Mouse (Mus musculus): ENCODE measurements around the gene Htr3a. TPM values are rescaled to one million over a fixed set of nuclear protein-coding genes. Genes with fewer than 3 reads are reported as not detected.

Gene Htr3a
- polyA plus RNA-seq, 1 experiment from 2014 or later: 5.1 TPM

- Histone ChIP-seq H3K4me1 (ENCODE audit: control insufficient read depth, insufficient read depth, low read length) (no peaks in the 10 kb centered on the region), H3K9ac (ENCODE audit: low read depth, low read length) (no peak overlapping the region), H3K9me3 (ENCODE audit: control insufficient read depth, low read length) (no peaks in the 10 kb centered on the region), H3K4me3 (ENCODE audit: low read length) (no peak overlapping the region), H3K27ac (ENCODE audit: low read length) (no peak overlapping the region), H3K4me2 (ENCODE audit: low read depth, low read length) (no peak overlapping the region), H3K36me3 (ENCODE audit: control insufficient read depth, insufficient read depth, low read length) (no peaks in the 10 kb centered on the region), H3K27me3 (replicated peaks; ENCODE audit: control insufficient read depth, insufficient read depth, low read length) (no peaks in the 10 kb centered on the region)
- no peak for ATAC-seq
- WGBS: 32% methylated on average over 18 of the region's 18 CpGs
Observed at GRCm38 (mm10) chr9:48895819-48896536, 14.9 kb downstream of the Htr3a start.

- 66% methylated on average over 6 of the region's 6 CpGs for WGBS
- H3K9me3 ChIP-seq (ENCODE audit: control insufficient read depth, low read length): no peaks in the 10 kb centered on the region
- no peak overlapping the region for H3K9ac ChIP-seq (ENCODE audit: low read depth, low read length)
- H3K27me3 ChIP-seq (replicated peaks; ENCODE audit: control insufficient read depth, insufficient read depth, low read length): no peaks in the 10 kb centered on the region
- no peak overlapping the region for H3K4me3 ChIP-seq (ENCODE audit: low read length)
- no peak overlapping the region for H3K4me2 ChIP-seq (ENCODE audit: low read depth, low read length)
- H3K4me1 ChIP-seq (ENCODE audit: control insufficient read depth, insufficient read depth, low read length): no peaks in the 10 kb centered on the region
- no peak overlapping the region for H3K27ac ChIP-seq (ENCODE audit: low read length)
- ATAC-seq: no peak
- H3K36me3 ChIP-seq (ENCODE audit: control insufficient read depth, insufficient read depth, low read length): no peaks in the 10 kb centered on the region
Observed at GRCm38 (mm10) chr9:48894755-48895154, 16.1 kb downstream of the Htr3a start.

DNA sequence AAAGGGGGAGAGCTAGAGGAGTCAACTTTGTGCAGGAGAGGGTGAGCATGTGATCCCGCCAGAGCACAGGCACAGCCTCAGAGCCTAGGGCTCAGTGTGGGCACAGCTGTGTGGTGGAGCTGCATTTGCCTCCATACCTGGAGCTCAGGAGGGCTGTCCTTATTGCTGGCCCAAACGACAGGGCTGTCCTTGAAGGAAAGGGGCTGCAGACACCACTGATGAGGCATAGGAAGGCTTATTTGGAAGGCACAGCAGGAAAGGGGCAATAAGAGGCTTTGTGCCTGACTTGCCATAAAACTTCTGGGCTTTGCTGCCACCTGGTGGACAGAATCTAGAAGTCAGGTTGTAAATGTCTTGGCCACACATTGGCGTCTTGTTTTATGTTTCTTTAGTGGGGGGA, 16.9 kb downstream of the Htr3a start:
- H3K4me1 ChIP-seq (ENCODE audit: control insufficient read depth, insufficient read depth, low read length): no peaks in the 10 kb centered on the region
- H3K36me3 ChIP-seq (ENCODE audit: control insufficient read depth, insufficient read depth, low read length): no peaks in the 10 kb centered on the region
- no peak overlapping the region for H3K9ac ChIP-seq (ENCODE audit: low read depth, low read length)
- H3K4me3 ChIP-seq (ENCODE audit: low read length): no peak overlapping the region
- no peaks in the 10 kb centered on the region for H3K27me3 ChIP-seq (replicated peaks; ENCODE audit: control insufficient read depth, insufficient read depth, low read length)
- ATAC-seq: no peak
- H3K9me3 ChIP-seq (ENCODE audit: control insufficient read depth, low read length): no peaks in the 10 kb centered on the region
- no peak overlapping the region for H3K27ac ChIP-seq (ENCODE audit: low read length)
- 25% methylated on average over 3 of the region's 3 CpGs for WGBS
- no peak overlapping the region for H3K4me2 ChIP-seq (ENCODE audit: low read depth, low read length)

- H3K36me3 ChIP-seq (ENCODE audit: control insufficient read depth, insufficient read depth, low read length): no peaks in the 10 kb centered on the region
- no peaks in the 10 kb centered on the region for H3K9me3 ChIP-seq (ENCODE audit: control insufficient read depth, low read length)
- H3K4me2 ChIP-seq (ENCODE audit: low read depth, low read length): no peak overlapping the region
- H3K27ac ChIP-seq (ENCODE audit: low read length): no peak overlapping the region
- H3K9ac ChIP-seq (ENCODE audit: low read depth, low read length): no peak overlapping the region
- H3K27me3 ChIP-seq (replicated peaks; ENCODE audit: control insufficient read depth, insufficient read depth, low read length): no peaks in the 10 kb centered on the region
- 78% methylated on average over 7 of the region's 7 CpGs for WGBS
- H3K4me1 ChIP-seq (ENCODE audit: control insufficient read depth, insufficient read depth, low read length): no peaks in the 10 kb centered on the region
- ATAC-seq: no peak
- no peak overlapping the region for H3K4me3 ChIP-seq (ENCODE audit: low read length)
Observed at GRCm38 (mm10) chr9:48889093-48889492, 21.8 kb downstream of the Htr3a start.

DNA sequence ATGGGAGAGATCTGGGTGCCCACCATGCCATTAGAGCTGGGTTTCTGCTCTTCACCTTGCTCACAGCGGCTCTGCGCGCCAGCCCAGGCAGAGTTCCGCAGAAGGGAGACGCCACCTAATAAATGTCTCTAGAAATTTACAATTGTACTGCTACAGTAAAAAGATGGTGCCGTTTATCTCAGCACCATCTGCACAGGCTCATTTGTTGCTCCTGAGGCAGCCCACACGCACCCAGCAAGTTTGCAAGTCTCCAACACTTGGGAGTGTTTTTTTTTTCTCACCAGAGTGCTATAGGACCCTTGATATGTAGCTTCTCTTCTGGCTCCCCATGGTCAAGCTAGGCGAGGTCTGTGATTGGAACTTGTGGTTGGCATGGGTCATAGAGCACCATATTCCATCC, 38.0 kb downstream of the Htr3a start:
- no peak overlapping the region for H3K27ac ChIP-seq (ENCODE audit: low read length)
- H3K9me3 ChIP-seq (ENCODE audit: control insufficient read depth, low read length): no peaks in the 10 kb centered on the region
- no peak overlapping the region for H3K4me2 ChIP-seq (ENCODE audit: low read depth, low read length)
- no peaks in the 10 kb centered on the region for H3K4me1 ChIP-seq (ENCODE audit: control insufficient read depth, insufficient read depth, low read length)
- ATAC-seq: no peak
- 73% methylated on average over 8 of the region's 8 CpGs for WGBS
- no peaks in the 10 kb centered on the region for H3K36me3 ChIP-seq (ENCODE audit: control insufficient read depth, insufficient read depth, low read length)
- no peak overlapping the region for H3K9ac ChIP-seq (ENCODE audit: low read depth, low read length)
- H3K27me3 ChIP-seq (replicated peaks; ENCODE audit: control insufficient read depth, insufficient read depth, low read length): no peaks in the 10 kb centered on the region
- no peak overlapping the region for H3K4me3 ChIP-seq (ENCODE audit: low read length)

DNA sequence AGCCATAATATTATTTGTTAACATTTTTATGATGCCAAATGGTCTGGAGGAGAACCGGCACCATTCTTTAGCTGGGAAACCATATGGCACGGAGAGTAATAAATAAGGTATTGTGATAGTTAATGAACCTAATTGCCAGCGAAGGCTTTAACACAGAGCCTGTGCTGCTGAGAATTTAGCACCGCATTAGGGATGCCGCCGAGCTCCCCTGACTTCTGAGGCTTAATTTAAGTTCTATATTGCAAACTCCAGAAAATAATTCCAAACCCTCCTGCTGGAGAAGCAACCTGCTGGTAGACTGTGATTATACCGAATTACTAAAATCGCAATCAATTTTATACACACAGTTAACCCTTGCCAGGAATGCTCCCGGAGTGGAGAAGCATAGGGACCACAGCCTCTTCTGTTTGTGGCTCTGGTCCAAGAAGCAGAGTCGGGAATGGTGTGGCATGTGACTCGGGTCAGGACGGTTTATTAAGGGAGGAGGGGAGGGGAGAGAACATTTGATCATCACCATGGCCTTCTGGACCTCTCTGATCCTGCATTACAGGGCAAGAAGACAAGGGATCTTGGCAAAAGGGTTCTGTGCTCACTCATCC, 44.3 kb downstream of the Htr3a start:
- H3K4me1 ChIP-seq (ENCODE audit: control insufficient read depth, insufficient read depth, low read length): 0 out of 2 replicates have a peak, but pooled peaks cover 4% of the 10 kb centered on the region
- no peak overlapping the region for H3K9ac ChIP-seq (ENCODE audit: low read depth, low read length)
- WGBS: 61% methylated on average over 12 of the region's 12 CpGs
- H3K4me2 ChIP-seq (ENCODE audit: low read depth, low read length): no peak overlapping the region
- H3K36me3 ChIP-seq (ENCODE audit: control insufficient read depth, insufficient read depth, low read length): no peaks in the 10 kb centered on the region
- H3K9me3 ChIP-seq (ENCODE audit: control insufficient read depth, low read length): no peaks in the 10 kb centered on the region
- H3K27me3 ChIP-seq (replicated peaks; ENCODE audit: control insufficient read depth, insufficient read depth, low read length): no peaks in the 10 kb centered on the region
- H3K27ac ChIP-seq (ENCODE audit: low read length): no peak overlapping the region
- no peak for ATAC-seq
- no peak overlapping the region for H3K4me3 ChIP-seq (ENCODE audit: low read length)

DNA sequence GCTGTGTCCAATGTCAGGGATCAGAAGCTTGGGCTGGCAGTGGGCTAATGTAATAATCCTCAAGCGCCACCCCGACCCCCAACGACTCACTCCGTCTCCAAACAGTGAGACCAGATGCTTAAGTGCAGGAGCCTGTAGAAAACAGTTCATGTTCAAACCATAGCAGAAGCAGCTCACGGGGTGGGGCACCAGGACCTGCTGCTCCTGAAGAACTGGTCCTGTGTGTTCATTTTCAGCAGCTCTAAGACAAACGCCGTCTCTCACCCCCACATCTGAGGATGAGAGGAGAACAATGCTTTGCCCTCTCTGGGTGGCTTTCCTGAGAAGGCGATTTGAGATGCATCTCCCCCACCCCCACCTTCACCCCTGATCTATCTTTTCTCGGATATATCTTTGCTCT, 45.7 kb downstream of the Htr3a start:
- 0 out of 2 replicates have a peak, but pooled peaks cover 4% of the 10 kb centered on the region for H3K4me1 ChIP-seq (ENCODE audit: control insufficient read depth, insufficient read depth, low read length)
- H3K36me3 ChIP-seq (ENCODE audit: control insufficient read depth, insufficient read depth, low read length): no peaks in the 10 kb centered on the region
- no peaks in the 10 kb centered on the region for H3K27me3 ChIP-seq (replicated peaks; ENCODE audit: control insufficient read depth, insufficient read depth, low read length)
- no peak overlapping the region for H3K4me2 ChIP-seq (ENCODE audit: low read depth, low read length)
- no peak overlapping the region for H3K27ac ChIP-seq (ENCODE audit: low read length)
- WGBS: 40% methylated on average over 9 of the region's 9 CpGs
- H3K4me3 ChIP-seq (ENCODE audit: low read length): no peak overlapping the region
- no peaks in the 10 kb centered on the region for H3K9me3 ChIP-seq (ENCODE audit: control insufficient read depth, low read length)
- no peak overlapping the region for H3K9ac ChIP-seq (ENCODE audit: low read depth, low read length)
- ATAC-seq: no peak

DNA sequence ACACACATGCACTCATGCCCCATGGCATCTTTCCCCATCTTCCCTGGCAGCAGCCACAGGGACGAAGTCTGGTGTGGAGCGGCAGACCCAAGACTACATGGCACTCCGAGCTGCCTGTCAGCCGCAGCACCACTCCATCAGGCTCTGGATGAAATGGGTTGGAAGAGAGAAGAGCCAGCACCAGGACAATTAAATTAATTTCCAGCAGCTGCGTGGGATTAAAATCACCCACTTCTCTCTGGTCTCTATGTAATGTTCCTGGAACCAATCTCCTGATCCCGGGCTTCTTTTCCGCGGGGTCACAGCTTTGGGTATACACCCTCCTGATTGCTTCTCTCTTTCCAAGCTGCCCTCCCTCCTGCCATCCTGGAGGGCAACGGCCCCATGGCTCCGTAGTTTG, 49.4 kb downstream of the Htr3a start:
- Histone ChIP-seq H3K4me3 (ENCODE audit: low read length) (no peak overlapping the region), H3K27ac (ENCODE audit: low read length) (no peak overlapping the region), H3K36me3 (ENCODE audit: control insufficient read depth, insufficient read depth, low read length) (no peaks in the 10 kb centered on the region), H3K27me3 (replicated peaks; ENCODE audit: control insufficient read depth, insufficient read depth, low read length) (no peaks in the 10 kb centered on the region), H3K9ac (ENCODE audit: low read depth, low read length) (no peak overlapping the region), H3K9me3 (ENCODE audit: control insufficient read depth, low read length) (no peaks in the 10 kb centered on the region), H3K4me2 (ENCODE audit: low read depth, low read length) (no peak overlapping the region), H3K4me1 (ENCODE audit: control insufficient read depth, insufficient read depth, low read length) (no peaks in the 10 kb centered on the region)
- WGBS: 86% methylated on average over 10 of the region's 10 CpGs
- ATAC-seq: no peak

GRCm38 (mm10) chr9:48860526-48860845, 50.4 kb downstream of the Htr3a start:
- H3K4me1 ChIP-seq (ENCODE audit: control insufficient read depth, insufficient read depth, low read length): no peaks in the 10 kb centered on the region
- no peak overlapping the region for H3K9ac ChIP-seq (ENCODE audit: low read depth, low read length)
- no peak overlapping the region for H3K4me2 ChIP-seq (ENCODE audit: low read depth, low read length)
- no peaks in the 10 kb centered on the region for H3K9me3 ChIP-seq (ENCODE audit: control insufficient read depth, low read length)
- WGBS: 2% methylated on average over 6 of the region's 6 CpGs
- H3K27me3 ChIP-seq (replicated peaks; ENCODE audit: control insufficient read depth, insufficient read depth, low read length): no peaks in the 10 kb centered on the region
- ATAC-seq: peak; percentile 48
- no peaks in the 10 kb centered on the region for H3K36me3 ChIP-seq (ENCODE audit: control insufficient read depth, insufficient read depth, low read length)
- no peak overlapping the region for H3K4me3 ChIP-seq (ENCODE audit: low read length)
- H3K27ac ChIP-seq (ENCODE audit: low read length): no peak overlapping the region
